In genomic region chr11:69564391-69564790, GRCm38 (mm10) we compare ENCODE assay signal across 1 mouse cellular context.
TF ChIP-seq lines count a peak whose summit lies in the region.

No protein-coding gene starts in this region.

TF ChIP-seq in ES-E14, 5 proteins besides CTCF, POLR2A, EP300 and RAD21:
- TF ChIP-seq HCFC1 (IDR thresholded peaks at IDR 0.05; ENCODE audit: borderline replicate concordance, insufficient read depth, low read length) (no peak), MAFK (IDR thresholded peaks at IDR 0.05; ENCODE audit: insufficient read depth, low read depth, low read length) (no peak), ZNF384 (IDR thresholded peaks at IDR 0.05; ENCODE audit: low read depth, low read length) (0 out of 2 replicates have a peak, but pooled peaks have one; percentile 25)
